Mouse (Mus musculus) lung, postnatal 14 days (tissue): ENCODE measurements around the gene Mocs2.

Source experiments
- DNase-seq: peaks from one replicate; pipeline ENCODE4 v3.0.0; 2021

Mocs2 gene

GRCm38 (mm10) chr13:114854428-114854827, 36.4 kb downstream of the Mocs2 start:
- DNase-seq: no peak

GRCm38 (mm10) chr13:114855573-114856268, 37.7 kb downstream of the Mocs2 start:
- no peak for DNase-seq

- no peak for DNase-seq
Measured at GRCm38 (mm10) chr13:114856269-114856627, 38.2 kb downstream of the Mocs2 start.

- DNase-seq: no peak
Measured at GRCm38 (mm10) chr13:114857525-114857924, 39.5 kb downstream of the Mocs2 start.

- no peak for DNase-seq
Measured at GRCm38 (mm10) chr13:114874738-114875137, 56.7 kb downstream of the Mocs2 start.

GRCm38 (mm10) chr13:114876005-114876520, 58.0 kb downstream of the Mocs2 start:
- DNase-seq: no peak

- DNase-seq: no peak
Measured at GRCm38 (mm10) chr13:114878667-114879066, 60.6 kb downstream of the Mocs2 start.
